Mouse (Mus musculus) liver, embryonic 14.5 days (tissue): Measurements from ENCODE around the gene Fcnb.

Experiments used
- CTCF ChIP-seq: IDR thresholded peaks from 2 replicates; pipeline ENCODE4 v1.5.1; 2016; ENCODE audit warnings: antibody characterized with exemption, low read depth, control low read depth
- EP300 ChIP-seq: IDR thresholded peaks from 2 replicates; pipeline ENCODE4 v1.6.1; 2016; ENCODE audit warnings: antibody characterized with exemption, low read depth

- no peak for TF ChIP-seq EP300
- no peak for TF ChIP-seq CTCF
These were observed 42.2 kb upstream of the Fcnb start for GRCm38 (mm10) chr2:28126763-28127438.
